Mouse (Mus musculus): ENCODE measurements at regions not wholly inside any gene's neighbourhood (a gene's known extent, or its start where the extent isn't known, plus 50 kb on each side); places are given as distances from the start of the nearest gene placed in this dataset.

DNA sequence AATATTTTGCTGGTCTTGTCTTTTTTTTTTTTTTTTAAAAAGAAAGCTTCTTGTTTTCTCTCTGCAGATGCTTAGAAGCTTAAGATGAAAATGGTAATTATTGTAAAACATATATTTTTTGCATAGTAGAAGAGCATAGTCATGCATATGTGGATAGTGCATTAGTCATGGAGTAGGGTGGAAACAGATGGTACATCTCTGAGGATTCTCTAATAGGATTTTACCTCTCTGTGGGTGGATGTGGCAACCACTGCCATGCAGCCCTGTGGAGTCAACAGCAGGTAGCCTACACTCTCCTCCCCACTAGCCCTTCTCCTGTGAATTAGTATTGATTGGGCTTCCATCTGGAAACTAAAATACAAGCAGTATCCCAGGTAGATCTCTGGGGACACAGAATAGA, 409.2 kb downstream of the Nr4a2 start:
- no peak for DNase-seq

DNA sequence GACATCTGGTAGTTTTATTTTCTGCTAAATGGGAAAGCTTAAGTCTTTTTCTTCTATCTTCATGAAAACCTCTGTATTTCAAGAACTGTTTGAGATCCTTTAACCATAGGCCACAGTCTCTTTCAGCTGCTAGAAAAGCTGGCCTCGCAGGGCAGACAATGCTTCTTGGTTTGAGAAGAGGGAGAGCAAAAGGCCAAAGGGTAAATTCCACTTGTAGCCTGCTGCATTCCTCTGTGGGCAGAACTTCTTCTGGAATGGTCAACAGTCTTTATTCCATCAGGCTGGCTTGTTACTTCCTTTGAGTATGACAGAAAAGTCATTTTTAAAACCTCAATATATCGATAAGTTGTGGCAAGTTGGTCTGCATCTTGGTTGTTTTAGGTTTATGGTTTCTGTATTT, 440.2 kb downstream of the Nr4a2 start:
- no peak for DNase-seq

DNA sequence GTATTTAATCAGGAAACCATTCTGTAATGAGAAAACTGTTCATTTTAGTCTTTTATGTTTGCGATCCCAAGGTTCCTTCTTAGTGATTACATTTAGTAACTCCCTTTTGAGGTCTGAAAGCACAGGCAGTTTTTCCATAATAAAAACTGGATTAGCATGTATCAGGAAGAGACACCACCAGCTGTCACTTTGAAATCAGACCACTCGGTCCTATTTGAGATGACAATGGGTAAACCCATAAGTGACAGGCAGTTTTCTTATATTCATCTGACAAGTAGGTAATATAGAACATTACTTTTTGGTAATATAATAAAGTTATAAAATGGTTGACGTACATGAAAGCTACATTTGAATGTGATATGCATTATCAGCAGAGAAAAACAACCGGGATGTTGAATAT, 449.9 kb downstream of the Nr4a2 start:
- DNase-seq: no peak

DNA sequence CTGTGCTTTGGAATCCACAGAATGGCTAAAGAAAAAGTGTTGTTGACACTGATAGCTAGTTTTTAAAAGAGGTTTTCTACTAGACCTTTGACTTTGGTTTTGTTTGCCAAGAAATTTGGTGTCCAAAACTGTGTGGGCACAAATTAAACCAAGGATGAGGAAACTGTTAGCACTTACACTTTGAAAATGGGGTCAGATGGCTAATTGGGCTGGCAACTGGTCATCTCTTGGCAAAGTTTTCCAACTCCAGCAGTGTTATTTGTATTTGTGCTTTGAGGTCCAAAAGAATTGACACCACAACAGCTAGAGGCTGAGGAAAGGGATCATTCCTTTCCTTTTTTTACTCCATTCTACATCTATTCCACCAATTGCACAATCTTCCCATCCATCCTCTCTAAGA, 451.1 kb downstream of the Nr4a2 start:
- peak in 1 of 2 experiments; percentile 2 for DNase-seq

DNA sequence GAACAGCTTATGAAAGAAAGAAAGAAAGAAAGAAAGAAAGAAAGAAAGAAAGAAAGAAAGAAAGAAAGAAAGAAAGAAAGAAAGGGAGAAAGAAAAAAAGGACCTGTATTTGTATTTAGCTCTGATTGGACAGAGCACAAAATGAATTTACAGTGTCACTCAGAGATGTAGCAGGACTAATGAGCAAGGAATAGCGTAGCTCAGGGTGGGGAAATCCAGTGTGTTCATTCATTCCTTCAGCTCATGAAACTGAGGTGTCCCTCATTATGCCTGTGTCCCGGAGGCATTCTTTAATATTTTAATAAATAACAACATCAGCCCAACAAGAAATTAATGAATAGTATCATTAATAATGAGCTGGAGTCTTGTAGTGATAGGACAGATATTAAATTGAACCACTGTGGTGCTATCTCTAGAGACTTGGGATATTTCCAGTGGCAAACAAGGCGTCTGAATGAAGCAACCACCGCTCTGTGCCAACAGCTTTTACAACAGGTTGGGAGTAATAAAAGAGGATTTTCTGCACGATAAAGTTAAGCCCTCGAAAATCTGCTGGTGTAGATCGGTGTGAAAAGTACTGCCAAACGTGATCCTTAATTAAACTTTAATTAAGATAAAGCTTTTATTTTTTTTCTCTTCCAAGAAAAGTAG, 461.4 kb downstream of the Nr4a2 start:
- DNase-seq: no peak

Measured in cerebellum, postnatal 14 days (tissue).